Mouse (Mus musculus) lung, postnatal 0 days (tissue): Measurements from ENCODE around the gene Ppip5k1. TPM values are rescaled to one million over a fixed set of nuclear protein-coding genes. Genes with fewer than 3 reads are reported as not detected.

Experiments
- ATAC-seq: fragments of 200-750 bp; cut with Nextera tagmentation; 2 replicates; pipeline ENCODE4 v1.8.0; 2017; ENCODE audit warnings: moderate library complexity
- DNase-seq: peaks from one replicate; pipeline ENCODE4 v3.0.0-alpha.2; 2016; ENCODE audit warnings: low spot score
- H3K27ac ChIP-seq: fragments of 300-500 bp; sonication (generic); 2 replicates; pipeline ENCODE4 v1.5.1; 2014; ENCODE audit warnings: antibody characterized with exemption, mild to moderate bottlenecking, low read length, mixed read lengths
- H3K27me3 ChIP-seq: fragments of 300-500 bp; sonication (generic); replicated peaks from 2 replicates; pipeline ENCODE4 v1.6.1; 2014; ENCODE audit warnings: low read length, mixed read lengths; ENCODE audit not compliant: insufficient read depth
- H3K36me3 ChIP-seq: fragments of 300-500 bp; sonication (generic); 2 replicates; pipeline ENCODE4 v1.6.1; 2014; ENCODE audit warnings: low read length, mixed read lengths; ENCODE audit not compliant: insufficient read depth
- H3K4me1 ChIP-seq: fragments of 300-500 bp; sonication (generic); 2 replicates; pipeline ENCODE4 v1.6.1; 2014; ENCODE audit warnings: antibody characterized with exemption, low read depth, low read length, mixed read lengths; ENCODE audit not compliant: insufficient read depth
- H3K4me2 ChIP-seq: fragments of 300-500 bp; sonication (generic); replicated peaks from 2 replicates; pipeline ENCODE4 v1.6.1; 2014; ENCODE audit warnings: low read depth, mild to moderate bottlenecking, low read length, moderate library complexity, mixed read lengths
- H3K4me3 ChIP-seq: fragments of 300-500 bp; sonication (generic); 2 replicates; pipeline ENCODE4 v1.5.1; 2014; ENCODE audit warnings: low read depth, low read length
- H3K9ac ChIP-seq: fragments of 300-500 bp; sonication (generic); replicated peaks from 2 replicates; pipeline ENCODE4 v1.6.1; 2014; ENCODE audit warnings: low read depth, mild to moderate bottlenecking
- H3K9me3 ChIP-seq: fragments of 300-500 bp; sonication (generic); 2 replicates; pipeline ENCODE4 v1.6.1; 2016; ENCODE audit warnings: low read length, mixed read lengths
- CTCF ChIP-seq: IDR thresholded peaks from 2 replicates; pipeline ENCODE4 v1.5.1; 2016; ENCODE audit warnings: antibody characterized with exemption, mild to moderate bottlenecking
- EP300 ChIP-seq: IDR thresholded peaks from 2 replicates; pipeline ENCODE4 v1.6.1; 2016; ENCODE audit warnings: antibody characterized with exemption, mild to moderate bottlenecking, control low read depth
- WGBS: fragments of 180-500 bp; shearing (Covaris S2); extraction: QIAGEN DNeasy Blood & Tissue Kit; methylation state at CpG from one replicate; pipeline ENCODE4 v1.1.7; 2014; 5-methylcytosine and 5-hydroxymethylcytosine counted together
- polyA plus RNA-seq: library from polyadenylated mRNA; unstranded; fragments of >200 nt; fragmentation: Nextera tagmentation; extraction: Ambion mirVana; gene quantifications from 2 replicates; pipeline ENCODE4 v1.2.1, GENCODE M21; 2015

The Ppip5k1 gene
- polyA plus RNA-seq, 1 experiment from 2014 or later: 9.7 TPM

DNA sequence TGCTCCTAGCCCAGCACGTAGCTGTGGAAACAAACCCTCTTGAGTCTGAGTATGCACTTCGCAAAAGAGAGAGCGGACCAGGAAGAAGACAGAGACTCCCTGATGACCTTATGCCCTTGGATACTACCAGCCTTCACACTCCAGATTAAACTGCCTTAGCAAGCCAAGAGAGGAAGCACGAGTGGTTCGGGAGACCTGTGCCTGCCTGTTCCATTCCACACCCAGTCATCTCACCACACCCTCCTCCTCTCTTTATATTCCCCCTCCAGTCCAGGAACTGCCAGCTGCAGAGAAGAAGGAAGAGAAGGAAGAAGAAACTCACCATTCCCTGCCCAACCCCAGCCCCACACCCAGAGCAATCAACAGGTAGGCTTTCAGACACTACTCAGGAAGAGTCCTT lies 2.3 kb upstream of the Ppip5k1 start, which contains the start of gene Ckmt1:
TSS of gene Ckmt1 (plus strand) at position 221 of the 400 bp plus-strand sequence.
- peak; percentile 60 for DNase-seq
- peak within 1 kb of the TSS; percentile 43 for H3K4me2 ChIP-seq
- H3K27me3 ChIP-seq: peaks cover 11% of the 10 kb centered on the region; the same call in 1 of the 2 replicates
- H3K9ac ChIP-seq: no peak within 1 kb of the TSS
- peak within 1 kb of the TSS; percentile 19; the same call in 1 of the 2 replicates for H3K4me3 ChIP-seq
- peak within 1 kb of the TSS; percentile 33 for H3K27ac ChIP-seq
- 36% methylated on average over 5 of the region's 5 CpGs for WGBS
- ATAC-seq: 0 out of 2 replicates have a peak, but pooled peaks have one; percentile 3
- no peaks in the 10 kb centered on the region for H3K9me3 ChIP-seq
- H3K36me3 ChIP-seq: no peaks in the 10 kb centered on the region
- H3K4me1 ChIP-seq: peaks cover 3% of the 10 kb centered on the region; the same call in 1 of the 2 replicates
- TF ChIP-seq EP300 (no peak), CTCF (no peak)

DNA sequence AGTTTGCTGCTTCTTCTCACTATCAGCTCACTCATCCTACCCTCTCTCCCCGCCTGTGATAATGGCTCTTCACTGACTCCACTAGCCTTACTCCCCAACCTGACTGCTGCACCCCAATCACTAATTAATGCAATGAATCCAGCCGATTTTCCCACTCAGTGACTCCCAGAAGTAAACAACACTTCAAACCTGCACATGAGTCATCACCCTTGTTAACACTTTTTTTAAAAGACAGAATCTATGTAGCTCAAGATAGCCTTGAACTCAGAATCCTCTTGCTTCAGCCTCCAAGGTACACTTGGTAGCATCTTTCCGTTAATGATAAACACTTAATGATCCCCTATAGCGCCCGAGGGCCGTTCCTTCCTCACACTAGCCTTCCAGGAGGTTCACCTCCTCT lies 818 bp downstream of the Ppip5k1 start:
- no peak overlapping the region for H3K27ac ChIP-seq
- ATAC-seq: no peak

GRCm38 (mm10) chr2:121353156-121353555 lies 2.0 kb downstream of the Ppip5k1 start:
- Histone ChIP-seq H3K4me2 (no peak overlapping the region), H3K27ac (no peak overlapping the region), H3K27me3 (no peaks in the 10 kb centered on the region), H3K36me3 (no peaks in the 10 kb centered on the region; the same call in 1 of the 2 replicates), H3K4me1 (peaks cover 3% of the 10 kb centered on the region; the same call in 1 of the 2 replicates), H3K4me3 (no peak overlapping the region), H3K9ac (no peak overlapping the region), H3K9me3 (no peaks in the 10 kb centered on the region)
- ATAC-seq (no peak), DNase-seq (peak; percentile 26)
- 50% methylated on average over 8 of the region's 8 CpGs for whole genome bisulfite sequencing
- no peak for TF ChIP-seq EP300
- TF ChIP-seq CTCF: no peak

More for the DNA sequence above, 818 bp downstream of the Ppip5k1 start:
- no peaks in the 10 kb centered on the region for H3K36me3 ChIP-seq
- H3K4me3 ChIP-seq: peak overlapping the region; percentile 58
- H3K4me2 ChIP-seq: peak overlapping the region; percentile 97
- H3K9me3 ChIP-seq: no peaks in the 10 kb centered on the region
- H3K9ac ChIP-seq: peak overlapping the region; percentile 43
- WGBS: under 1% methylated on average over 6 of the region's 6 CpGs
- TF ChIP-seq EP300 (no peak), CTCF (no peak)
- peak; percentile 43 for DNase-seq
- peaks cover 10% of the 10 kb centered on the region; the same call in 1 of the 2 replicates for H3K27me3 ChIP-seq
- peaks cover 3% of the 10 kb centered on the region; the same call in 1 of the 2 replicates for H3K4me1 ChIP-seq

GRCm38 (mm10) chr2:121339057-121339456 lies 16.1 kb downstream of the Ppip5k1 start:
- DNase-seq: no peak
- ATAC-seq: no peak
- H3K4me2 ChIP-seq: no peak overlapping the region
- no peaks in the 10 kb centered on the region for H3K27me3 ChIP-seq
- TF ChIP-seq CTCF (peak; percentile 46), EP300 (no peak)
- no peaks in the 10 kb centered on the region for H3K36me3 ChIP-seq
- H3K9ac ChIP-seq: no peak overlapping the region
- H3K27ac ChIP-seq: no peak overlapping the region
- no peaks in the 10 kb centered on the region for H3K9me3 ChIP-seq
- H3K4me3 ChIP-seq: no peak overlapping the region
- H3K4me1 ChIP-seq: no peaks in the 10 kb centered on the region

DNA sequence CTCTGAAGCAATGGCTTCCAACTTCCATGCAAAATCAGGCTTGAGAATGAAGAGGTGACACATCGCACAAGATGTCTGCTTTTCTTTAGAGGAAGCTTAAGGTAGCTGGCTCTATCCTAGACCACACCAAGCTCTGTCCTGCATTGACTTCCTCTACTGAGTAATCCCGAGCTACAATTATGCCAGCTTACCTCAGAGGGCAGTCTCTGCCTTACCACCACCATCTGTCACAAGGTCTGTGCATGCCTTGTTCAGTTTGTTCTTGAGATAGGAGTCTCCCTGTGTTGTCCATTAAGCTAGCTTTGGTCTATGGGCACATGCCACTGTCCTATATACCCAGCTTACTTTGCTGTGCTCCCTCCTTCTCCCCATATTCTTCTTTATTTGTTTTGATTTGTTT lies 25.7 kb downstream of the Ppip5k1 start:
- Histone ChIP-seq H3K36me3 (no peaks in the 10 kb centered on the region), H3K9ac (no peak overlapping the region), H3K4me1 (no peaks in the 10 kb centered on the region), H3K27me3 (no peaks in the 10 kb centered on the region), H3K9me3 (no peaks in the 10 kb centered on the region), H3K4me2 (no peak overlapping the region), H3K27ac (no peak overlapping the region), H3K4me3 (no peak overlapping the region)
- ATAC-seq: no peak
- no peak for DNase-seq
- TF ChIP-seq CTCF (no peak), EP300 (no peak)
- WGBS: 94% methylated on average over 2 of the region's 2 CpGs

- Histone ChIP-seq H3K9ac (no peak overlapping the region), H3K27ac (no peak overlapping the region), H3K4me1 (no peaks in the 10 kb centered on the region), H3K4me3 (no peak overlapping the region), H3K4me2 (no peak overlapping the region), H3K36me3 (no peaks in the 10 kb centered on the region), H3K9me3 (no peaks in the 10 kb centered on the region), H3K27me3 (no peaks in the 10 kb centered on the region)
- no peak for ATAC-seq
- TF ChIP-seq EP300 (no peak), CTCF (no peak)
- 72% methylated on average over 10 of the region's 10 CpGs for WGBS
- DNase-seq: no peak
These were observed 31.3 kb downstream of the Ppip5k1 start for GRCm38 (mm10) chr2:121323693-121324470.
